ENCODE assay signal across 9 mouse cellular contexts in genomic region chr1:87187037-87187355, GRCm38 (mm10). TPM values are rescaled to one million over a fixed set of nuclear protein-coding genes. Genes with fewer than 3 reads are reported as not detected.
DNase-seq lines count a peak whose midpoint lies in the region; ATAC-seq and TF ChIP-seq lines count a peak whose summit lies in the region.
"Had no signal": no experiment of that assay in that cellular context is flagged by ENCODE, and none has a peak within 500 bp of the region (broad histone marks: within the 10 kb centered on the region; RNA-seq: fewer than 3 reads in every experiment).

No protein-coding gene starts in this region.

- H3K79me2 ChIP-seq in myocyte (ENCODE audit: control insufficient read depth, insufficient read depth) = peaks cover 13% of the 10 kb centered on the region

- TF ChIP-seq EP300 in stomach, postnatal 0 days (optimal IDR thresholded peaks at IDR 0.05) = no peak

- peak overlapping the region; percentile 80 for H3K4me2 ChIP-seq in myocyte (ENCODE audit: low read depth)
- H3K4me2 ChIP-seq in stomach, postnatal 0 days (replicated peaks; ENCODE audit: low read depth) = peak overlapping the region; percentile 94

- H3K27me3 ChIP-seq in myocyte (ENCODE audit: control insufficient read depth, insufficient read depth, insufficient read length) = no peaks in the 10 kb centered on the region
- H3K27me3 ChIP-seq in stomach, postnatal 0 days (ENCODE audit: control insufficient read depth, insufficient read depth, low read length) = peaks cover 11% of the 10 kb centered on the region; the same call in 1 of the 2 replicates

- WGBS in stomach, postnatal 0 days = 1% methylated on average over 15 of the region's 15 CpGs

- H3K9me3 ChIP-seq in stomach, postnatal 0 days (ENCODE audit: control insufficient read depth, low read length) = no peaks in the 10 kb centered on the region

- ATAC-seq in stomach, postnatal 0 days (ENCODE audit: low FRiP score, low TSS enrichment) = peak; percentile 18; the same call in 1 of the 2 replicates

- no peak overlapping the region for H3ac ChIP-seq in myocyte (ENCODE audit: control insufficient read depth, insufficient read length)

- no peak for TF ChIP-seq POLR2A in myocyte (IDR thresholded peaks at IDR 0.05; ENCODE audit: insufficient read length, low read depth)

- H3K4me1 ChIP-seq in stomach, postnatal 0 days (replicated peaks; ENCODE audit: control insufficient read depth, insufficient read depth) = no peaks in the 10 kb centered on the region

- peak overlapping the region; percentile 12 for H3K4me3 ChIP-seq in myocyte
- H3K4me3 ChIP-seq in stomach, postnatal 0 days (ENCODE audit: low read depth, low read length) = peak overlapping the region; percentile 52

- DNase-seq in 416B (ENCODE audit: low read depth) = peak; percentile 58
- peak; percentile 79 for DNase-seq in adrenal gland, adult 18-20 months (ENCODE audit: low spot score in 2 of 2)
- peak; percentile 91 for DNase-seq in embryo, embryonic 10.5 days (ENCODE audit: low spot score)
- DNase-seq in heart, adult 8-10 months (ENCODE audit: low spot score) = peak; percentile 56
- DNase-seq in kidney, adult 9 months = peak; percentile 64
- DNase-seq in liver = peak; percentile 70
- DNase-seq in stomach, postnatal 0 days (ENCODE audit: low spot score) = peak; percentile 81

- H3K27ac ChIP-seq in stomach, postnatal 0 days (replicated peaks) = no peak overlapping the region

- H3K36me3 ChIP-seq in myocyte (ENCODE audit: control insufficient read depth, insufficient read depth) = no peaks in the 10 kb centered on the region
- no peaks in the 10 kb centered on the region for H3K36me3 ChIP-seq in stomach, postnatal 0 days (ENCODE audit: control insufficient read depth, insufficient read depth, low read length)

- H3K9ac ChIP-seq in stomach, postnatal 0 days (ENCODE audit: low read length) = peak overlapping the region; percentile 61

- TF ChIP-seq CTCF in stomach, postnatal 0 days (IDR thresholded peaks at IDR 0.05; ENCODE audit: low read depth) = peak; percentile 94

TF ChIP-seq in myocyte, 11 proteins besides CTCF, POLR2A, EP300 and RAD21:
- no peak for TF ChIP-seq POLR2AphosphoS2 (IDR thresholded peaks at IDR 0.05; ENCODE audit: insufficient read length, low read depth)
- TF ChIP-seq MYOD1 (IDR thresholded peaks at IDR 0.05; ENCODE audit: control insufficient read depth in 1 of 3, insufficient read length in 2 of 3, low read depth in 2 of 3) = no peak
- no peak for TF ChIP-seq TCF3 (IDR thresholded peaks at IDR 0.05; ENCODE audit: insufficient read length, low read depth)
- no peak for TF ChIP-seq USF1 (IDR thresholded peaks at IDR 0.05; ENCODE audit: low read depth)
- no peak for TF ChIP-seq E2F4 (IDR thresholded peaks at IDR 0.05; ENCODE audit: insufficient read depth)
- no peak for TF ChIP-seq SRF (IDR thresholded peaks at IDR 0.05; ENCODE audit: control insufficient read depth, insufficient read length, low read depth)
- TF ChIP-seq REST (IDR thresholded peaks at IDR 0.05; ENCODE audit: insufficient read depth, insufficient read length) = no peak
- no peak for TF ChIP-seq MYOG (IDR thresholded peaks at IDR 0.05; ENCODE audit: control insufficient read depth in 1 of 3, insufficient read depth in 1 of 3, insufficient read length in 2 of 3, low read depth in 2 of 3)
- TF ChIP-seq MAX (IDR thresholded peaks at IDR 0.05; ENCODE audit: low read depth) = no peak
- TF ChIP-seq TCF12 (IDR thresholded peaks at IDR 0.05; ENCODE audit: insufficient read depth, poor library complexity, severe bottlenecking) = no peak
- TF ChIP-seq CEBPB (IDR thresholded peaks at IDR 0.05; ENCODE audit: insufficient read depth, poor library complexity, severe bottlenecking) = no peak

RNA-seq across cellular contexts. Expression of gene Chrnd, which starts 3.4 kb away (rescaled TPM):
- total RNA-seq in adrenal gland, adult 18-20 months (2021) = not detected
- not detected for total RNA-seq in heart, adult 8-10 months (2022)
- polyA plus RNA-seq in myocyte (2012; fragmentation: generic; extraction: Trizol) = 208 TPM
- 0.04 and 0.08 TPM in 2 replicates for polyA plus RNA-seq in stomach, postnatal 0 days (2015; fragmentation: Nextera tagmentation; extraction: Ambion mirVana)

RNA-seq across cellular contexts. Expression of gene Prss56, which starts 3.9 kb away (rescaled TPM):
- total RNA-seq in adrenal gland, adult 18-20 months (2021) = not detected
- total RNA-seq in heart, adult 8-10 months (2022) = not detected
- 0.16 TPM for polyA plus RNA-seq in myocyte (2012; fragmentation: generic; extraction: Trizol)
- polyA plus RNA-seq in stomach, postnatal 0 days (2015; fragmentation: Nextera tagmentation; extraction: Ambion mirVana) = 0.04 TPM in 1 of 2 replicates, not detected in the other
- total RNA-seq: gastrocnemius, adult 8-10 months had no signal

RNA-seq across cellular contexts. Expression of gene Chrng, which starts 17.5 kb away (rescaled TPM):
- not detected for total RNA-seq in adrenal gland, adult 18-20 months (2021)
- not detected for total RNA-seq in heart, adult 8-10 months (2022)
- polyA plus RNA-seq in myocyte (2012; fragmentation: generic; extraction: Trizol) = 376 TPM
- polyA plus RNA-seq in stomach, postnatal 0 days (2015; fragmentation: Nextera tagmentation; extraction: Ambion mirVana) = 0.36 and 0.38 TPM in 2 replicates

RNA-seq across cellular contexts. Expression of gene Eif4e2, which starts 26.7 kb away (rescaled TPM):
- 10 to 100 TPM; 76.6 to 85.7 TPM for total RNA-seq in adrenal gland, adult 18-20 months (2021)
- 10 to 100 TPM; 44.0 to 56.1 (median 49.0) TPM for total RNA-seq in heart, adult 8-10 months (2022)
- polyA plus RNA-seq in myocyte (2012; fragmentation: generic; extraction: Trizol) = 221 TPM
- 128 and 135 TPM in 2 replicates for polyA plus RNA-seq in stomach, postnatal 0 days (2015; fragmentation: Nextera tagmentation; extraction: Ambion mirVana)

RNA-seq across cellular contexts. Expression of gene Ecel1, which starts 30.7 kb away (rescaled TPM):
- total RNA-seq in adrenal gland, adult 18-20 months (2021) = 1 to 10 TPM; 1.1 to 2.9 TPM
- total RNA-seq in heart, adult 8-10 months (2022) = not detected
- 0.06 TPM for polyA plus RNA-seq in myocyte (2012; fragmentation: generic; extraction: Trizol)
- polyA plus RNA-seq in stomach, postnatal 0 days (2015; fragmentation: Nextera tagmentation; extraction: Ambion mirVana) = 2.2 and 2.3 TPM in 2 replicates
- total RNA-seq: gastrocnemius, adult 8-10 months had no signal
